Mouse (Mus musculus) left cerebral cortex, adult 2 months (tissue): Measurements from ENCODE around the gene Gm826. TPM values are rescaled to one million over a fixed set of nuclear protein-coding genes. Genes with fewer than 3 reads are reported as not detected.

Experiments used
- DNase-seq, 2 experiments: peaks; one replicate each; pipeline ENCODE4 v3.0.0; 2021 to 2022; ENCODE audit warnings: low spot score in 2 of 2, mixed read lengths in 1 of 2; ENCODE audit errors: extremely low spot score in 1 of 2
- H3K27ac ChIP-seq: fragments of 200-600 bp; 2 replicates; pipeline ENCODE4 v1.8.1; 2022
- H3K4me3 ChIP-seq: fragments of 200-600 bp; 2 replicates; pipeline ENCODE4 v1.8.1; 2022
- CTCF ChIP-seq: fragments of 200-600 bp; IDR thresholded peaks from 2 replicates; pipeline ENCODE4 v1.8.1; 2022; ENCODE audit warnings: antibody characterized with exemption, mild to moderate bottlenecking, moderate library complexity
- intact Hi-C: fragments of 180-260 bp; cut with DNase I; formaldehyde crosslinking; loops from one replicate; pipeline ENCODE4 v1.15.1; 2025
- long read RNA-seq, 2 experiments: library from polyadenylated mRNA; stranded (forward); transcript quantifications; one replicate each; pipeline ENCODE4 v2.0.0; 2021; ENCODE audit warnings: borderline mapping rate in 2 of 2
- total RNA-seq, 2 experiments: library from RNA; stranded (reverse); gene quantifications; 2 replicates each; pipeline ENCODE4 v1.2.3; 2021

Gm826 gene
- total RNA-seq: not detected
- long read RNA-seq, experiment 1: 0 reads
- long read RNA-seq, experiment 2: 0 reads

GRCm38 (mm10) chr2:160334111-160334661, at the start of gene Gm826:
Gene Gm826, minus strand, starts transcription at chr2:160334162.
- no peak within 1 kb of the TSS for H3K27ac ChIP-seq
- intact Hi-C loops: no loop called here
- no peak within 1 kb of the TSS for H3K4me3 ChIP-seq
- no peak for TF ChIP-seq CTCF
- DNase-seq: no peak

DNA sequence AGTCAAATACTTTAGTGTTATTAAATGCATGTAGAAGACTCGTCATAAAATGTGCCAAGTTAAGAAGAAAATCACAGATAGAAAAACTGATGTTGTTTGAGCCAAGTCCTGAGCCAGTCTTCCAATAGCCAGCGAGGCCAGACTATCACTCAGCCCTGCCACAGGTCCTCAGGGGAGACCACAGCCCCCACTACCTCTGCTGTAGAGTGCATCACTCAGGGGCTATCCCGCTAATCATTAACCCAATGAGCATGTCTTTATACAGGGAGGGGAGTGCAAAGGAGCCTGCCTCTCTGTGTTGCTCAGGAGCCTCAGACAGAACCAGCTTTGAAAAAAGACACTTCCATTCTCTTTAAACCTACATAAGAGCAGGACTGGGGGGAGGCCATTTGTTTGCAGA, 49.5 kb upstream of the Gm826 start:
- intact Hi-C loops: no loop called here
- no peak overlapping the region for H3K27ac ChIP-seq
- no peak for TF ChIP-seq CTCF
- H3K4me3 ChIP-seq: no peak overlapping the region
- no peak for DNase-seq

DNA sequence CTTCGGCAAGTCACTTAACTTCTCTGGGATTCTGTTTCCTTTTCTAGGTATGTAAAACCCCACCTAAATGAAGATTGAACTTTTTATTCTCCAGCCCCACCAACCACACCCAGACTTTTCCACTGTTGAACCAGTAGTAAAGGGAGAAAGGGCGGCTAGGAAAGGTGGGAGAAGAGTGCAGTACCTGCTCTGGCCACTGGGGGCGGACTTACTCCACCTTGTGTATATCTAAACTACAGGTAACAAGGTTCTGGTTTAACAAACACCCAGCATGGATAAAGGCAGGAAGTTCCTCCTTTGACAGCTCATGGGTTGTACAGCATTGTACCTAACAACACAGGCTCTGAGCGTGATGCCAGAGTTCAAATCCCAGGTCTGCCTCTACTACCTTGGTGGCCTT, 44.3 kb upstream of the Gm826 start:
- Histone ChIP-seq H3K4me3 (no peak overlapping the region), H3K27ac (no peak overlapping the region)
- intact Hi-C loops: loop anchor here (1.0 kb wide), 1 partner anchor 200 kb away; no protein-coding TSS in a partner anchor
- TF ChIP-seq CTCF: peak; percentile 91
- DNase-seq: peak in 1 of 2 experiments; percentile 47

GRCm38 (mm10) chr2:160376236-160376635, 42.3 kb upstream of the Gm826 start:
- no peak overlapping the region for H3K4me3 ChIP-seq
- intact Hi-C loops: no loop called here
- no peak for TF ChIP-seq CTCF
- H3K27ac ChIP-seq: no peak overlapping the region
- no peak for DNase-seq

DNA sequence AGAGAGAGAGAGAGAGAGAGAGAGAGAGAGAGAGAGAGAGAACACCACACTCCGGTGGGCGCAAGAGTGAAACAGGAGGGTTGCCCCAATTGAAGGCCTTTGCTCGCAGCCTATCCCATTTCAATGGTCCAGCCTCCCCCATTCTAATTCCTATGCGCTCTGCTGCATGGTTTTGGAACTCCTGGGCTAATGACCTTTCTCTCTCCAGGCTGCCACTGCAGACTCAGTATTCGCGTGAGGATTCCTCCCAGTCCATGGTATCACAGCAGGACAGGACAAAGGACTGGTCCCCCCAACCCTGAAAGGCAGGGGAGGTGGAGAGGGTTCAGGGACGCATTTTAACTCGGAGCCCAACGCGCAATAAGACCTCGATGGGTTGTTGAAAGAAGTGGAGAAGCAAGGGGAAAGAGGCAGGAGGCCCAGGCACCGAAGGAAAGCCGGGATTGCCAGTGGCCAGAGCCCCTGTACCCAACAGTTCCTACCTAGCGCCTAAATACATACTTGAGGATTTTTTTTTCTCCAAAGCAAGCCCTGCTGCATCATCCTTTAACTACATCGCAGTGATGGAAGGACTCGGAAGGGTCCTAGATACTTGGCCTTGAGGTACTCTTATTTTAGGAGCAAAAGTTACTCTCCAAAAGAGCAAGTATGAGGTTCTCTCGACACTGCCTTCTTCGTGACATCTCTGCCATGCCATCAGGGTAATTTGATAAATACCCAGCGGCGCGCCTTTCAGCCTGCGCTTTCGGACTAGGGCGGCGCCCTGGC, 35.9 kb upstream of the Gm826 start:
- H3K4me3 ChIP-seq: no peak overlapping the region
- intact Hi-C loops: loop anchor here (2.0 to 5.0 kb wide), 7 partner anchors 213 to 1457 kb away; no protein-coding TSS in a partner anchor
- TF ChIP-seq CTCF: no peak
- DNase-seq: no peak
- H3K27ac ChIP-seq: no peak overlapping the region

DNA sequence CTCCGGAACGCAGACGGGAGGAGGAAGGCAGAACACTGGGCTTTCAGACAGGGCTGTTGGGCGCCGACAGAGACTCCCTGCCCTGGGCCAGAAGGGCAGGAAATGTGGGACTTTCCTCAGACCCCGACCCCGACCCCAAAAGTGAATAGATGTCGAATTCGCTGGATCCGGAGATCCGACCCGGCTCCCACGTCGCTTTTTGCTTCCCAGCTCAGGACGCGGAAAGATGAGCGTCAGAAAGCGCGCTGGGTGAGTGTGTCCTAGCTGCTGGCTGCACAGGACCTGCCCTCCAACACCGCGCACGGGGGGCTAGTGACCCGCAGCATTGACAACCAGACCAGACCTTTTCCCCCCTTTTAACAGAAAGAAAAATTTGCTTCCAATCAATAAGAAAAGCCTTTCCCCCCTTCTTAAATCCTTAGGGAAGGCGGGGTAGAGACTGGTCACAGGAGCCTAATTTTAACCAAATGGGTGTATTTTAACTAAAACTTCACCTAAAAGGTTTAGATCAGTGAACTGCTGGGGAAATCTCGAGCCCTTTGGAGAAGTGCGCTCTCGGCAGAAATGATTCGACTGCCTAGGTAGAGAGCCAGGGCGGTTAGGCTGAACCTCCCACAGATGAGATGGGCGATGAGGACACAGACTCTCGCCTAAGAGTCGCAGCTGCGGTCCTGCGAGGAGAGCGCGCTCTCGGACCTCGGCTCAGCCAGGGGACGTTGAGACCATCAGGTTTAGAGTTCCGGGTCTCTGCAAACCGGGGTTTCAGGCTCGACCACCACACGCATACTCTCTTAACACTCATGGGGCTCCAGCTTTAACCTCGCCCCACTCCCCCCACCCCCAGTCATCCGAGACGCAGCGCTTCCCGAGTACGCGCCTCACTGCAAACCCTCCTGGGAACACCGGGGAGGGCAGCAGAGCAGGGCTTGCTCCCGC, 34.7 kb upstream of the Gm826 start:
- no peak overlapping the region for H3K27ac ChIP-seq
- H3K4me3 ChIP-seq: peak overlapping the region; percentile 19; the same call in 1 of the 2 replicates
- DNase-seq: no peak
- no peak for TF ChIP-seq CTCF
- intact Hi-C loops: loop anchor here (2.0 to 5.0 kb wide), 7 partner anchors 211 to 1456 kb away; no protein-coding TSS in a partner anchor

GRCm38 (mm10) chr2:160367448-160368208, 33.7 kb upstream of the Gm826 start:
- peak; percentile 90 to 94 for DNase-seq
- peak overlapping the region; percentile 76 for H3K27ac ChIP-seq
- TF ChIP-seq CTCF: peak; percentile 94
- intact Hi-C loops: loop anchor here (2.0 to 5.0 kb wide), 7 partner anchors 210 to 1455 kb away; no protein-coding TSS in a partner anchor
- peak overlapping the region; percentile 60 for H3K4me3 ChIP-seq

DNA sequence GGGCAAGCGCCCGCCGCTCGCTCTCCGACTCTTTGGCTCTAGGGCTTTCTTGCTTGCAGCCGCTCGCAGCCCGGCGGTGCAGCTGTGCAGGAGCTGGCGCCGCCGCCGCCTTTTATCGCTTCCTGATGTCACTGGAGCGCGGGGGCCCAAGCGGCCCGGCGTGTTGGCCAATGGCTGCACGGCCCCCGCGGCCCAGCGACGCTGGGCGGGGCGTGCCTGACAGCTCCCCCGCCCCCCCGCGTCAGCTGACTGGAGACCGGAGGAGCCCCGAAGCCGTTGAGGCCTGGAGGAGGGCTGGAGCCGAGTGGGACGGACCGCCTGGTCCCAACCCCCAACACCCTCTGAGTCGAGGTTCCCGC, 33.0 kb upstream of the Gm826 start, which contains the start of gene Mafb:
Mafb (minus strand) TSS at position 86 of the 359 bp plus-strand sequence.
- TF ChIP-seq CTCF: no peak; the same call in 1 of the 2 replicates
- peak; percentile 84 to 88 for DNase-seq
- Histone ChIP-seq H3K27ac (peak within 1 kb of the TSS; percentile 76), H3K4me3 (peak within 1 kb of the TSS; percentile 60)
- intact Hi-C loops: loop anchor here (5.0 kb wide), 4 partner anchors 210 to 925 kb away; no protein-coding TSS in a partner anchor

DNA sequence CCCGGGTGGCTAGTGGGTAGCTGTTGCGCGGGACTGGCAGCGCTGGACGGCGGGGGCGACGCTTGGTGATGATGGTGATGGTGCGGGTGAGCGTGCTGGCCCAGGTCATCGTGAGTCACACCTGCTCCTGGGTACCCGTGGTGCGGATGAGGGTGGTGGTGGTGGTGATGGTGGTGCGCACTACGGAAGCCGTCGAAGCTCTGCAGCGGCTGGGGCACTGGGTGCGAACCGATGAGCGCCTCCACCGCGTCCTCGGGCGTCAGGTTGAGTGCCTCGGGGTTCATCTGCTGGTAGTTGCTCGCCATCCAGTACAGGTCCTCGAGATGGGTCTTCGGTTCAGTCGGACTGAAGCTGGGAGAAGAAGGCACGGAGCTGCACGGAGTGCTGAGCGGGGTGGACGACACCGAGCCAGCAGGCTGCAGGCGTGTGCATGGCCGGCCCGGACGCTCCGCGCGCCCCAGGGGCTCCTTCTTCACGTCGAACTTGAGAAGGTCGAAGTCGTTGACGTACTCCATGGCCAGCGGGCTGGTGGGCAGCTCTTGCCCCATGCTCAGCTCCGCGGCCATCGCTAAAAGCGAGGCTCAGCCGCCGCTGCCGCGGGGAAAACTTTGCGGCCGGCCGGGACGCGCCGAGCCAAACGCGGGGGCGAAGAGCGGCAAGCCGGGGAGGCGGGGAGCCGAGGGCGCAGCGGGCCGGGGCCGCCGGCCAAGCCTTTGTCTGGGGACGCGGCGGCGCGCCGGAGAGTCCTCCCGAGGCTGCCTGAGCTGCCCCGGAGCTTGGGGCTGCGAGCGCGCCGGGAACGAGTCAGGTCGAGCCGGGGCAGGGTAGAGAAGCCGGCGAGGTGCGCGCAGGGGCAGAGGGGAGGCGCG, 32.4 kb upstream of the Gm826 start:
- no peak for TF ChIP-seq CTCF

More for the DNA sequence above, 32.4 kb upstream of the Gm826 start:
- peak overlapping the region; percentile 60 for H3K4me3 ChIP-seq
- DNase-seq: peak in 1 of 2 experiments; percentile 15
- peak overlapping the region; percentile 76 for H3K27ac ChIP-seq
- intact Hi-C loops: loop anchor here (5.0 kb wide), 4 partner anchors 209 to 924 kb away; no protein-coding TSS in a partner anchor
